Mouse (Mus musculus): ENCODE measurements around the gene Ugt1a7c.
"Not testable (repeated sequence)": the region's sequence is repeated elsewhere in the genome, so short reads cannot be mapped to it uniquely, and the experiment has no call there.

DNA sequence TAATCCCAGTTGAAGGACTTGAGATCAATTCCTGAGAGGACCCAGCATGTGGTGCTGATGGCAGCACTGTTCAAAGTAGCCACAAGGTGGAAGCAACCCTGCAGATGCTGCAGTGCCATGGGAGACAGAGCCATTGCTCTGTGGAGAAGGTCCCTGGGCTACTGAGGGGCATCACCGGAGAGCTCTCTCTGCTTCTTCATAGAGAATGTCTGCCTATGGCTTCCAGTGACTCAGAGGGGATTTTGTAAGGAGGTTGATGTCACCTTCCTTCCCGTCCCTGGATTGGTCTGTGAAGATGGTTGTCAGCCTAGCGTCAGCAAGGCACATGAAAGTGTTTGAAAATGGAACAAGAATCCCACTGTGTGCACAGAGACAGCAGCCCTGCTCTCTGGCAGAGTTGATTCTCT, 589 bp upstream of the Ugt1a7c start:
- not testable (repeated sequence) for TF ChIP-seq POLR2A, CTCF (IDR thresholded peaks at IDR 0.05; ENCODE audit: extremely low read depth, insufficient read depth, low read length)
